Mouse (Mus musculus) left cerebral cortex, postnatal 10 days (tissue): ENCODE data around the gene Notch4. TPM values are rescaled to one million over a fixed set of nuclear protein-coding genes. Genes with fewer than 3 reads are reported as not detected.

ENCODE experiments used
- DNase-seq, 2 experiments: peaks; one replicate each; pipeline ENCODE4 v3.0.0; 2021 to 2022; ENCODE audit warnings: low spot score in 2 of 2, mixed read lengths in 1 of 2; ENCODE audit errors: extremely low spot score in 1 of 2
- intact Hi-C: fragments of 180-260 bp; cut with DNase I; formaldehyde crosslinking; loops from one replicate; pipeline ENCODE4 v1.15.1; 2025
- total RNA-seq, 2 experiments: library from RNA; stranded (reverse); gene quantifications; 2 replicates each; pipeline ENCODE4 v1.2.3; 2021

Gene Notch4
- total RNA-seq, 2 experiments from 2014 or later = 10.6 to 12.0 TPM

- intact Hi-C loops = loop anchor here (10.0 kb wide), 1 partner anchor 166 kb away; no protein-coding TSS in a partner anchor
- no peak for DNase-seq
Measured at GRCm38 (mm10) chr17:34611050-34611449, 47.0 kb downstream of the Notch4 start.

- DNase-seq = no peak
- intact Hi-C loops = loop anchor here (10.0 kb wide), 1 partner anchor 168 kb away; no protein-coding TSS in a partner anchor
Measured at GRCm38 (mm10) chr17:34613054-34613645, 49.1 kb downstream of the Notch4 start.

GRCm38 (mm10) chr17:34613830-34614229 lies 49.8 kb downstream of the Notch4 start:
- DNase-seq = no peak
- intact Hi-C loops = loop anchor here (10.0 kb wide), 1 partner anchor 169 kb away; no protein-coding TSS in a partner anchor

GRCm38 (mm10) chr17:34615871-34616270 lies 51.8 kb downstream of the Notch4 start, which contains the start of gene Egfl8:
Egfl8 (minus strand) TSS chr17:34615971.
- no peak for DNase-seq
- intact Hi-C loops = loop anchor here (10.0 kb wide), 1 partner anchor 171 kb away; no protein-coding TSS in a partner anchor

GRCm38 (mm10) chr17:34618999-34619398 lies 54.9 kb downstream of the Notch4 start:
- DNase-seq = no peak
- intact Hi-C loops = loop anchor here (10.0 kb wide), 1 partner anchor 174 kb away; no protein-coding TSS in a partner anchor

- DNase-seq = no peak
- intact Hi-C loops = no loop called here
Measured at GRCm38 (mm10) chr17:34621006-34621405, 56.9 kb downstream of the Notch4 start.

GRCm38 (mm10) chr17:34623161-34623560 lies 59.1 kb downstream of the Notch4 start:
- no peak for DNase-seq
- intact Hi-C loops = no loop called here

GRCm38 (mm10) chr17:34624981-34625380 lies 60.9 kb downstream of the Notch4 start:
- intact Hi-C loops = no loop called here
- no peak for DNase-seq

- DNase-seq = no peak
- intact Hi-C loops = no loop called here
Measured at GRCm38 (mm10) chr17:34626062-34626772, 62.1 kb downstream of the Notch4 start.

- DNase-seq = no peak
- intact Hi-C loops = no loop called here
Measured at GRCm38 (mm10) chr17:34626773-34627092, 62.7 kb downstream of the Notch4 start.

GRCm38 (mm10) chr17:34627093-34627942 lies 63.2 kb downstream of the Notch4 start:
- intact Hi-C loops = no loop called here

GRCm38 (mm10) chr17:34627943-34628643 lies 64.0 kb downstream of the Notch4 start, which contains the start of gene Ppt2:
Ppt2 (minus strand) TSS chr17:34628510.
- intact Hi-C loops = no loop called here
- DNase-seq = peak in 1 of 2 experiments; percentile 73

More at GRCm38 (mm10) chr17:34627093-34627942, 63.2 kb downstream of the Notch4 start:
- peak; percentile 82 to 95 for DNase-seq

GRCm38 (mm10) chr17:34628644-34628967 lies 64.5 kb downstream of the Notch4 start:
- intact Hi-C loops = no loop called here
- DNase-seq = no peak

- intact Hi-C loops = no loop called here
- DNase-seq = peak in 1 of 2 experiments; percentile 69
Measured at GRCm38 (mm10) chr17:34629221-34629751, 65.2 kb downstream of the Notch4 start, which contains the start of gene Prrt1. Prrt1 (plus strand) TSS chr17:34629533.

- intact Hi-C loops = no loop called here
- no peak for DNase-seq
Measured at GRCm38 (mm10) chr17:34629796-34630603, 65.9 kb downstream of the Notch4 start.

GRCm38 (mm10) chr17:34630761-34631301 lies 66.8 kb downstream of the Notch4 start:
- intact Hi-C loops = no loop called here
- peak in 1 of 2 experiments; percentile 76 for DNase-seq

GRCm38 (mm10) chr17:34631647-34632046 lies 67.6 kb downstream of the Notch4 start:
- intact Hi-C loops = no loop called here
- DNase-seq = no peak
